Mouse (Mus musculus) ES-E14 (cell line): ENCODE data around the gene Stmn1.

Experiments
- CHD2 ChIP-seq: IDR thresholded peaks from 2 replicates; pipeline ENCODE4 v1.6.1; 2014; ENCODE audit warnings: mild to moderate bottlenecking, low read depth, low read length, inconsistent platforms
- HCFC1 ChIP-seq: IDR thresholded peaks from 2 replicates; pipeline ENCODE4 v1.6.1; 2012; ENCODE audit warnings: low read length, inconsistent platforms, borderline replicate concordance; ENCODE audit not compliant: insufficient read depth

DNA sequence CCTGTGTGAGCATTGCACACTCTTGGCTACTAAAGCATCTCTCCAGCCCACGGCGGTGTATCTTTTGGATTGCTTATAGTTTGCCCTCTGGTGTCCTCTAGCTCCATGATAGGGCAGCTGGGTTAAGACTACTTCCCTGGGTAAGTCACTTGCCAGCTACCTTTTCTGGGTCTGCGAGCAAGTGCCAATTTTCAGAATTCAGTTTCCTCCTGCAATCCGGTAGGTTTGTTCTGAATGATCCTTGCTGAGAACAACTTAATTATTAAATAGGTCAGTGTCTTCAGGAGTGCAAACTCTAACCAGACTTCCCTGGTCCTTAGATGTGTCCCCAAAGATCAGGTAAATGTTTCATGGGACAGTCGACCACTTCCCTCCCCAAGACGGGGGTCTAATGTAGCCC lies 33.0 kb downstream of the Stmn1 start:
- no peak for TF ChIP-seq HCFC1
- no peak for TF ChIP-seq CHD2
